Mouse (Mus musculus) G1E (cell line): Measurements from ENCODE around the gene Aagab. TPM values are rescaled to one million over a fixed set of nuclear protein-coding genes. Genes with fewer than 3 reads are reported as not detected.
A peak's percentile ranks its signal among the peaks of the same experiment; 100 is the strongest.

ENCODE experiments used
- ATAC-seq: 2 replicates; pipeline ENCODE4 v1.8.0; 2016; ENCODE audit warnings: mild to moderate bottlenecking; ENCODE audit not compliant: insufficient number of reproducible peaks, poor library complexity, low FRiP score, severe bottlenecking; ENCODE audit errors: extremely low read depth
- DNase-seq: peaks from one replicate; pipeline ENCODE4 v3.0.0; 2012; ENCODE audit warnings: low spot score
- H3K27me3 ChIP-seq: 2 replicates; pipeline ENCODE4 v1.6.1; 2012; ENCODE audit warnings: mild to moderate bottlenecking, low read length, inconsistent platforms; ENCODE audit not compliant: insufficient read depth
- H3K36me3 ChIP-seq: replicated peaks from 2 replicates; pipeline ENCODE3; 2012; ENCODE audit warnings: mild to moderate bottlenecking, inconsistent platforms
- H3K4me1 ChIP-seq: 2 replicates; pipeline ENCODE4 v1.6.1; 2012; ENCODE audit warnings: low read depth, low read length, inconsistent platforms, mixed read lengths; ENCODE audit not compliant: insufficient read depth
- H3K4me3 ChIP-seq: 2 replicates; pipeline ENCODE4 v1.5.1; 2012; ENCODE audit warnings: low read depth, mild to moderate bottlenecking, inconsistent platforms, low read length, moderate library complexity, mixed read lengths
- H3K9me3 ChIP-seq: replicated peaks from 2 replicates; pipeline ENCODE4 v1.6.1; 2012; ENCODE audit warnings: inconsistent platforms
- CTCF ChIP-seq: IDR thresholded peaks from 2 replicates; pipeline ENCODE4 v1.5.1; 2012; ENCODE audit warnings: low read depth, low read length, inconsistent platforms, mixed read lengths
- GATA1 ChIP-seq: IDR thresholded peaks from 2 replicates; pipeline ENCODE4 v1.6.1; 2012; ENCODE audit warnings: borderline replicate concordance, low read length, inconsistent platforms, mixed read lengths
- GATA2 ChIP-seq: IDR thresholded peaks from 2 replicates; pipeline ENCODE4 v1.6.1; 2012; ENCODE audit warnings: low read depth, low read length, inconsistent platforms, borderline replicate concordance
- POLR2AphosphoS5 ChIP-seq: IDR thresholded peaks from 2 replicates; pipeline ENCODE4 v1.6.1; 2012; ENCODE audit warnings: low read depth, low read length, inconsistent platforms; ENCODE audit not compliant: insufficient replicate concordance
- TAL1 ChIP-seq: conservative IDR thresholded peaks from 2 replicates; pipeline ENCODE4 v1.6.1; 2012; ENCODE audit warnings: low read depth, low read length, inconsistent platforms, mixed read lengths
- polyA plus RNA-seq: library from polyadenylated mRNA; stranded (reverse); fragments of >175 nt; gene quantifications from 2 replicates; pipeline ENCODE4 v1.2.3, GENCODE M21; 2012
- total RNA-seq, 2 experiments: library from RNA; stranded (forward) in 1 of 2; stranded (reverse) in 1 of 2; fragments of 200-1000 nt in 1 of 2; fragments of >200 nt in 1 of 2; fragmentation: Nextera tagmentation in 1 of 2; gene quantifications; 2 replicates each; pipeline ENCODE4 v1.2.3; 2014 to 2017

Aagab gene
- total and polyA plus RNA-seq, 3 experiments: 5.0 to 27.5 (median 16.9) TPM

- no peaks in the 10 kb centered on the region for H3K36me3 ChIP-seq
- H3K9me3 ChIP-seq: no peaks in the 10 kb centered on the region
- ATAC-seq (no peak), DNase-seq (no peak)
- H3K4me3 ChIP-seq: no peak overlapping the region
- no peak for TF ChIP-seq TAL1
- TF ChIP-seq GATA2: no peak
- TF ChIP-seq CTCF: no peak
- no peak for TF ChIP-seq GATA1
- TF ChIP-seq POLR2AphosphoS5: no peak
- peaks cover 39% of the 10 kb centered on the region for H3K27me3 ChIP-seq
- H3K4me1 ChIP-seq: peaks cover 3% of the 10 kb centered on the region; the same call in 1 of the 2 replicates
These were observed 7.4 kb upstream of the Aagab start for GRCm38 (mm10) chr9:63595032-63595431.

- no peaks in the 10 kb centered on the region for H3K36me3 ChIP-seq
- H3K9me3 ChIP-seq: no peaks in the 10 kb centered on the region
- no peak for ATAC-seq
- no peak overlapping the region for H3K4me3 ChIP-seq
- H3K27me3 ChIP-seq: peaks cover 39% of the 10 kb centered on the region
- peaks cover 3% of the 10 kb centered on the region; the same call in 1 of the 2 replicates for H3K4me1 ChIP-seq
- no peak for TF ChIP-seq TAL1
- TF ChIP-seq GATA1: no peak
- TF ChIP-seq CTCF: no peak
- no peak for TF ChIP-seq GATA2
- TF ChIP-seq POLR2AphosphoS5: no peak
- no peak for DNase-seq
These were observed 6.8 kb upstream of the Aagab start for GRCm38 (mm10) chr9:63595652-63596051.

GRCm38 (mm10) chr9:63596660-63597059 is 5.8 kb upstream of the Aagab start:
- H3K4me3 ChIP-seq: no peak overlapping the region
- no peaks in the 10 kb centered on the region for H3K9me3 ChIP-seq
- ATAC-seq: no peak
- no peak for DNase-seq
- peaks cover 1% of the 10 kb centered on the region; the same call in 1 of the 2 replicates for H3K4me1 ChIP-seq
- no peaks in the 10 kb centered on the region for H3K36me3 ChIP-seq
- H3K27me3 ChIP-seq: peaks cover 34% of the 10 kb centered on the region
- TF ChIP-seq CTCF (no peak), TAL1 (no peak)

DNA sequence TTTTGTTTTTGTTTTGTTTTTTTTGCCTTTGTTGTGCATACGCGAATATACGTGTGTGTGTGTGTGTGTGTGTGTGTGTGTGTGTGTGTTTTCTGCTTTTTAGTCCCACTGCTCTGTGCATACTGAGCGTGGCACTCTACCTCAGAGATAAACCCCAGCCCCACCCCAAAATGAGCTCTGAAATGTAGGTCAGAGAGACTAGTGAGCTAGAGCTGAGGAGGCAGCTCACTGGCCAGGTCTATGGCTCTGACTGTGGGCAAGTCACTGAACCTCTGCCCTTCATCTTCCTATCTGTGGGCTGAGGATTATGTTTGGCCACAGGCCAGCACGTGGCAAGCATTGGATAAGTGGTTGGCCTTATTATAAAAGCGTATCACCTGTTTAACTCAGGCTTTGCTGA is 1.4 kb downstream of the Aagab start:
- peak overlapping the region; percentile 89; the same call in 1 of the 2 replicates for H3K4me3 ChIP-seq
- DNase-seq (peak; percentile 19), ATAC-seq (no peak)
- H3K36me3 ChIP-seq: peaks cover 22% of the 10 kb centered on the region
- peaks cover 20% of the 10 kb centered on the region for H3K4me1 ChIP-seq
- TF ChIP-seq GATA1 (no peak), GATA2 (no peak), TAL1 (no peak), CTCF (no peak), POLR2AphosphoS5 (no peak)
- H3K27me3 ChIP-seq: peaks cover 9% of the 10 kb centered on the region
- no peaks in the 10 kb centered on the region for H3K9me3 ChIP-seq

DNA sequence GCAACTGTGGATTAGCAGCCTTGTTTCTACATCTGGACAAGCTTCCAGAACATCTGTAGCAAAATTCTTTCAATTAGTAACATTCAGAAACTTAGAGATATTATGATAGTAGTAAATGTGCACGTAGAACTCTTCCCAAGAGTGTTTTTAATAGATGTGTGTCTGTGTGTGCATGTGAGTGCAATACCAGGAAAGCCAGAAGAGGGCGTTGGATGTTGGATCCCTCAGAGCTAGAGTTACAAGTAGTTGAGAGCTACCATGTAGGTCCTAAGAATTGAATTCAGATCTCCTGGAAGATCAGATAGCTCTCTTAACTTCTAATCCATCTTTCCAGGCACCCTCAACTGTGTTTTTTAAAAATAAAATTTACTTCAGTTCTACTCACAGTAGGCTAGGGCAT is 4.1 kb downstream of the Aagab start:
- Histone ChIP-seq H3K4me1 (peaks cover 25% of the 10 kb centered on the region), H3K4me3 (no peak overlapping the region), H3K36me3 (peaks cover 43% of the 10 kb centered on the region), H3K9me3 (no peaks in the 10 kb centered on the region), H3K27me3 (no peaks in the 10 kb centered on the region)
- DNase-seq (no peak), ATAC-seq (no peak)
- TF ChIP-seq GATA1: no peak
- no peak for TF ChIP-seq POLR2AphosphoS5
- TF ChIP-seq CTCF: no peak
- no peak for TF ChIP-seq TAL1
- no peak for TF ChIP-seq GATA2

GRCm38 (mm10) chr9:63608006-63608405 is 5.5 kb downstream of the Aagab start:
- Histone ChIP-seq H3K27me3 (no peaks in the 10 kb centered on the region), H3K36me3 (peaks cover 57% of the 10 kb centered on the region), H3K4me3 (no peak overlapping the region), H3K9me3 (no peaks in the 10 kb centered on the region), H3K4me1 (peaks cover 29% of the 10 kb centered on the region)
- ATAC-seq: no peak
- TF ChIP-seq GATA2: no peak
- TF ChIP-seq POLR2AphosphoS5: no peak
- no peak for TF ChIP-seq TAL1
- no peak for TF ChIP-seq GATA1
- no peak for TF ChIP-seq CTCF
- DNase-seq: no peak

GRCm38 (mm10) chr9:63609246-63609645 is 6.8 kb downstream of the Aagab start:
- TF ChIP-seq GATA2 (no peak), POLR2AphosphoS5 (no peak), GATA1 (no peak), CTCF (no peak), TAL1 (no peak)

More at GRCm38 (mm10) chr9:63609246-63609645, 6.8 kb downstream of the Aagab start:
- H3K4me1 ChIP-seq: peaks cover 23% of the 10 kb centered on the region
- no peaks in the 10 kb centered on the region for H3K9me3 ChIP-seq
- no peak for ATAC-seq
- no peak overlapping the region for H3K4me3 ChIP-seq
- H3K27me3 ChIP-seq: no peaks in the 10 kb centered on the region
- peaks cover 65% of the 10 kb centered on the region for H3K36me3 ChIP-seq
- no peak for DNase-seq
